Mouse (Mus musculus): ENCODE results near the gene Map1lc3b. TPM values are rescaled to one million over a fixed set of nuclear protein-coding genes. Genes with fewer than 3 reads are reported as not detected.

Map1lc3b gene
- polyA plus RNA-seq (2014; fragmentation: Illumina TruSeq; extraction: RNeasy Lipid Tissue Mini Kit (QIAGEN cat#74804); ENCODE audit: low read depth, low replicate concordance): 13.6 TPM

GRCm38 (mm10) chr8:121590203-121591177, at the start of gene Map1lc3b:
TSS of gene Map1lc3b (plus strand) at chr8:121590361.

DNA sequence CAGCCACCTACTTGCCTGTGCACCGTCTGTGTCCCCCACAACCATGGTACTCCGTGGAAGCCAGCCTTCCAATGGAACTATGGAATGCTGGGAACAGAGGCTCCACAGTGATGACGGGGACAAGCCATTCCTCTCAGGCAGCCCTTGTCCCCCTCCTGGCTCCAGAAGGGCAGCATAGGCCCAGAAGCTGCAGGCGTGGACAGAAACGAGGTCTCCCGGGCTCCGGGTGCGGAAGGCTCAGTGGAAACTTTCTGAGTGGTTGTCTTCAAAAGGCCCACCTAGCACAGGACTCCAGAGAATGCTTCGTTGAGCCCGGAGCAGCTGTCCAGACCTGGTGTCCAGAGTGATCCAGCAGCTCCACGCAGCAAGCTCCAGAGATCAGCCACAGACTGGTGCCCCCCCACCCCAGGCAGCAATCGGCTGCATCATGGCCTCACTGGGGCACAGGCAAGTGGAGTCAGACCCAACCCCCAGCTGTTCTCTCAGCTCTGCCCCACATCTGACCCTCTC, 45.8 kb upstream of the Map1lc3b start, which contains the start of gene 1700018B08Rik:
1700018B08Rik (minus strand) TSS at position 45 of the 510 bp plus-strand sequence.

GRCm38 (mm10) chr8:121578676-121579451, 11.3 kb upstream of the Map1lc3b start, which contains the start of gene Fbxo31:
TSS of gene Fbxo31 (minus strand) at chr8:121578806.

Other genes starting within 250 kb of the Map1lc3b start
- gene 1700018B08Rik, start 46.0 kb upstream of the Map1lc3b start, polyA plus RNA-seq (2014; fragmentation: Illumina TruSeq; extraction: RNeasy Lipid Tissue Mini Kit (QIAGEN cat#74804); ENCODE audit: low read depth, low replicate concordance): 8.6 TPM
- gene Fbxo31, start 11.6 kb upstream of the Map1lc3b start, polyA plus RNA-seq (2014; fragmentation: Illumina TruSeq; extraction: RNeasy Lipid Tissue Mini Kit (QIAGEN cat#74804); ENCODE audit: low read depth, low replicate concordance): 0.50 TPM
- gene Zcchc14, start 62.5 kb downstream of the Map1lc3b start, polyA plus RNA-seq (2014; fragmentation: Illumina TruSeq; extraction: RNeasy Lipid Tissue Mini Kit (QIAGEN cat#74804); ENCODE audit: low read depth, low replicate concordance): 11.6 TPM
- gene Jph3, start 139.3 kb downstream of the Map1lc3b start, polyA plus RNA-seq (2014; fragmentation: Illumina TruSeq; extraction: RNeasy Lipid Tissue Mini Kit (QIAGEN cat#74804); ENCODE audit: low read depth, low replicate concordance): 0.08 TPM
- gene Klhdc4, start 239.2 kb downstream of the Map1lc3b start, polyA plus RNA-seq (2014; fragmentation: Illumina TruSeq; extraction: RNeasy Lipid Tissue Mini Kit (QIAGEN cat#74804); ENCODE audit: low read depth, low replicate concordance): 1.2 TPM